Mouse (Mus musculus): Measurements from ENCODE around the gene Hnrnpul2. TPM values are rescaled to one million over a fixed set of nuclear protein-coding genes. Genes with fewer than 3 reads are reported as not detected.

Hnrnpul2 gene
- polyA plus RNA-seq, 1 experiment from 2014 or later, result 5.6 TPM

DNA sequence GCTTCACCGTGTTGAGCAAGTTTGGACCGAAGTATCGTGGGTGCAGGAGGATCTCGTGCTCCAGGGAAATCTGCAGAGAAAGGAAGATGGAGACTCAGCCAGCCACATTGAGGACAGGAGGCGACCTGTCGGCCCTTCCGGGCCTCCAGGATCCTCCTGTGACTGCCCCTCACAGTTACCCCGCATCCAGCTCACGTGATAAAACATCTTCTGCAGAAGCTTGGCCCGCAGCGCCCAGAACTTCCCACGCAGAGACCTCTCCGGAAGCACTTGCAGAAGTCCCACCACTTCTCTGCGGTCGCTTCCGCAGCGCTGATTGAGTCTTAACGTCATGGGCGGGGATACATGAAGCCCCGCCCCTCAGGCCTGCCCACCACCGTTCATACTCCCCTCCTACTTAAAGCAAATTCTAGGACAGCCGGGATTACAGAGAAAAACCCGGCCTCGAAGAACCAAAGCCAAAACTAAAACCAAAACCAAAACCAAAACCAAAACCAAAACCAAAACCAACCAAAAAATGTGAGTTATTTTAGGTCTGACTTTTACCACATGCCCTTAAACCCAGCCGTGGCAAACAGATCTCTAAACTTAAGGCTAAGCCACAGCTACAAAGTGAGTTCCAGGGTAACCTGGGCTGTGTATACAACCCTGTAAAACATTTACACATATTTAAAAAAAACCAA is 21.4 kb upstream of the Hnrnpul2 start, which contains the start of gene Polr2g:
Gene Polr2g, minus strand, starts transcription at position 314 of the 683 bp plus-strand sequence.
- Histone ChIP-seq H3K27me3 (no peaks in the 10 kb centered on the region), H3K9me3 (no peaks in the 10 kb centered on the region), H3K27ac (peak within 1 kb of the TSS; percentile 75), H3K9ac (peak within 1 kb of the TSS; percentile 64), H3K4me3 (peak within 1 kb of the TSS; percentile 58), H3K4me2 (peak within 1 kb of the TSS; percentile 67), H3K36me3 (peaks cover 26% of the 10 kb centered on the region), H3K4me1 (peaks cover 20% of the 10 kb centered on the region)
- WGBS, result under 1% methylated on average over 25 of the region's 25 CpGs
- ATAC-seq (ENCODE audit: insufficient number of reproducible peaks, low FRiP score, low TSS enrichment, low read depth), result peak; percentile 77

DNA sequence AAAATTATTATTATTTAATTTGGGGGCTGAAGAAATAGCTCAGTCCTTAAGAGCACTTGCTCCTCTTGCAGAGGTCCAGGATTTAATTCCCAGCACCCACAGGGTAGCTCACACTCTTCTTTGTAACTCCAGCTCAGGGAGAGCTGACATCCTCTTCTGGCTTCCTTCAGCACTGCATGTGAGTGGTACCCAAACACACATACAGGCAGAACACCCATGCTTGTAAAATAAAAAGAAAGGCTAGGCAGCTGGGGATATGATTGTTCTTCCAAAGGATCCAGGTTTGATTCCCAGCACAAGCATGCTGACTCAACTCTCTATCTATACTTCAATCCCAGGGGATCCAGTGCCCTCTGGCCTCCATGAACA is 20.9 kb upstream of the Hnrnpul2 start:
- Histone ChIP-seq H3K36me3 (peaks cover 21% of the 10 kb centered on the region), H3K9me3 (no peaks in the 10 kb centered on the region), H3K9ac (no peak overlapping the region), H3K27ac (peak overlapping the region; percentile 75; the same call in 1 of the 2 replicates), H3K27me3 (no peaks in the 10 kb centered on the region), H3K4me2 (peak overlapping the region; percentile 67), H3K4me1 (peaks cover 20% of the 10 kb centered on the region), H3K4me3 (peak overlapping the region; percentile 58)
- ATAC-seq (ENCODE audit: insufficient number of reproducible peaks, low FRiP score, low TSS enrichment, low read depth), result no peak

DNA sequence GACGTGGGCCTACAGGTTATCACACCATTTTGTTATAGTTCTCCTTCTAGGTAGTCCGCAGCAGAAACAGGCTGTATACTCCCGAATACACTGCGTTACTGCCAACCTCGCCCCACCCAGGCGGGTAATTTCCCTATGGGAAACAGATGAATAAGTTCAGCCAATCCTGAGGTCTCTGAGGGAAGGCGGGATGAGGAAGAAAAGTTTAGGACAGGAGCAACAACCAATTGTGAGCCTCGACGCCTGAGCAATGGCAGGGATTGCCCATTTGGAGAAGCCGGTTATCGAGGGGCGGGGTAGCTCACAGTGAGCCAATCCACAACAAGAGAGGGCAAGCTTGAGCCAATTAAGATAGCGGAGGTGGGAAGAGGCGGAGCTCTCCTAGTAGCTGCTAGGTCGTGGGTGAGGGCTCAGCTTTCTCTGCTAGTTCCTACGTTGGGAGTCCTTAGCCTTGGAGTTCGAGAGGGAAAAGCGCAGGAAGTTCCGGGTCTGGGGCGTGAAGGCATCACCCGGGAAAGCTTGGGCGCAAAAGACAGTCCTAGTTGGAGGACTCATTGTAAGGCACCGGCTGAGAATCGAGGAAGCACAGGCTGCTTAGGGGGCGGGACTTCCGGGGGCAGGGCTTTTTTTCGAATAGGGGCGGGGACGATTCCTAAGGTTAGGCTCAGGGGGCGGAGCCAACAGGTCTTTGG is 17.5 kb upstream of the Hnrnpul2 start, which contains the start of gene Zbtb3:
Gene Zbtb3, plus strand, starts transcription at position 426 of the 692 bp plus-strand sequence.
- Histone ChIP-seq H3K9ac (0 out of 2 replicates have a peak within 1 kb of the TSS, but pooled peaks have one; percentile 11), H3K27me3 (no peaks in the 10 kb centered on the region), H3K4me2 (peak within 1 kb of the TSS; percentile 59), H3K27ac (peak within 1 kb of the TSS; percentile 92), H3K4me1 (peaks cover 14% of the 10 kb centered on the region), H3K9me3 (no peaks in the 10 kb centered on the region), H3K36me3 (peaks cover 29% of the 10 kb centered on the region), H3K4me3 (peak within 1 kb of the TSS; percentile 68)
- peak; percentile 97 for ATAC-seq (ENCODE audit: insufficient number of reproducible peaks, low FRiP score, low TSS enrichment, low read depth)
- under 1% methylated on average over 30 of the region's 30 CpGs for WGBS

DNA sequence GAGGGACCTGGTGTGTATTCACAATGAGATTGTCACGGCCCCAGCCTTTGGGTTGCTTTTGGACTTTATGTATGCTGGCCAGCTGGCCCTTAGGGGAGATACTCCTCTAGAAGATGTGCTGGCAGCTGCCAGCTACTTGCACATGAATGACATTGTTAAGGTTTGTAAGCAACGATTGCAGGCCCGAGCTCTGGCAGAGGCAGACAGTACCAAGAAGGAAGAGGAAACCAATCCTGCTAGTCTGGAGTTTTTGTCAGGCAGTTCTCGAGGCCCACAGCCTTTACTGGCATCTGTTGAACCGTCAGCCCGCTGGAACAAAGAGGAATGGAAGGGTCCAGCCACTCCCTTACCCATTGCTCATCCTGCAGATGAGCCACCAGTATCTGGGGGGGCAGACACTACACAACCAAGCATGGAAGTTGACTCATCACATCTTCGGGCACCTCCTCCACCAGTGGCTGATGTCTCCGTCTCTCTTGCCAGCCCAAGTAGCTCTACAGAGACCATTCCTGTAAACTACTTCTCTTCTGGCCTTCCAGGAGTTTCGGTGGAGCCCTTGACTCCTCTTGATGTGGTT is 16.5 kb upstream of the Hnrnpul2 start:
- Histone ChIP-seq H3K4me3 (peak overlapping the region; percentile 68; the same call in 1 of the 2 replicates), H3K9ac (no peak overlapping the region), H3K27me3 (no peaks in the 10 kb centered on the region), H3K9me3 (no peaks in the 10 kb centered on the region), H3K27ac (peak overlapping the region; percentile 92; the same call in 1 of the 2 replicates), H3K4me1 (peaks cover 8% of the 10 kb centered on the region; the same call in 1 of the 2 replicates), H3K36me3 (peaks cover 34% of the 10 kb centered on the region), H3K4me2 (peak overlapping the region; percentile 59)
- WGBS, result 90% methylated on average over 9 of the region's 9 CpGs
- ATAC-seq (ENCODE audit: insufficient number of reproducible peaks, low FRiP score, low TSS enrichment, low read depth), result no peak

DNA sequence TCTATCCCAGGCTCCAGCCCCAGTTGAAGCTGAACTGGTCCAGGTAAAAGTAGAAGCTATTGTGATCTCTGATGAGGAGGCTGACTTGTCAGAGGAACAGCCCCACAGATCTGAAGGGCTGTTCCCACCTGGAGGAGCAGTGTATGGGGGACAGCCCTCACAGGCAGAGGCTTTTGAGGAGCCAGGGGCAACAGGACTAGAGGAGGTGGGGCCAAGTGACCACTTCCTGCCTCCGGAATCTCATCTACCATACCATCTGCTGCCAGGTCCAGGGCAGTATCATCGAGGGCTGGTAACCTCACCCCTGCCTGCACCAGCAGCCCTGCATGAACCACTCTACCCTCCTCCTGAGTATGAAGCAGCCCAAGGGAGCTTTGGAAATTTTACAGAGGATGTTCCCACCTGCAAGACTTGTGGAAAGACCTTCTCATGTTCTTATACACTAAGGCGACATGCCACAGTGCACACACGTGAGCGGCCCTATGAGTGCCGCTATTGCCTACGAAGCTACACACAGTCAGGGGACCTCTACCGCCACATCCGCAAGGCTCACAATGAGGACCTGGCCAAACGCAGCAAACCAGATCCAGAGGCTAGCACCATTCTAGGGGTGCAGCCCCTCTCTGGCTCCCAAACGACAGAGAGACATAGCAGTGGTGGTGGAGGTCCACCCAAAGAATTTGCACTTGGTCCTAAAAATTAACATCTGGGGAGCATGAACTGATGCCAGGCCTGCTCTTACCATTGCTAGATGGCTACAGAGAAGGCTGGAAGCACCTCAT is 15.7 kb upstream of the Hnrnpul2 start:
- Histone ChIP-seq H3K9me3 (no peaks in the 10 kb centered on the region), H3K9ac (no peak overlapping the region), H3K36me3 (peaks cover 39% of the 10 kb centered on the region)

DNA sequence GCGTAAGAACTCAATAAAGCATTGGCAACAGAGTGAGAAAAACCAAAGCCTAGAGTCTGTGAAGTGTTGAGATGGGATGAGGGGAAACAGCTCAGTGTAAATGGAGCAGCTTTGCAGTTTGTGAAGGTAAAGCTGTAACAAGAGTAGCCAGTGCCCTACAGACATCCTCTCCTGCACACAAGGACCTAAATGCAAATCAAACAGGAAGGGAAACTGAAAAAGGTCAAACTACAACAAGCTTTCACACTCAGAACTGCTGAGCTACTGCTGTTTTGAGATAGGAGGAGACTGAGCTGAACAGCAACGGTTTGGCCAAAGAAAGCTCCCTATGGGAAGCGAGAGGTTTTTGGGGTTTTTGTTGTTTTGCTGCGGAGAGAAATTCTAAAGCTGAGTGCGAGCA is 13.0 kb upstream of the Hnrnpul2 start:
- no peaks in the 10 kb centered on the region for H3K27me3 ChIP-seq
- no peak overlapping the region for H3K27ac ChIP-seq
- no peak overlapping the region for H3K9ac ChIP-seq
- H3K4me2 ChIP-seq, result no peak overlapping the region
- 91% methylated on average over 5 of the region's 5 CpGs for WGBS
- peaks cover 60% of the 10 kb centered on the region for H3K36me3 ChIP-seq
- H3K9me3 ChIP-seq, result no peaks in the 10 kb centered on the region
- H3K4me3 ChIP-seq, result no peak overlapping the region
- H3K4me1 ChIP-seq, result peaks cover 8% of the 10 kb centered on the region; the same call in 1 of the 2 replicates
- ATAC-seq (ENCODE audit: insufficient number of reproducible peaks, low FRiP score, low TSS enrichment, low read depth), result no peak

More for the DNA sequence above, 15.7 kb upstream of the Hnrnpul2 start:
- WGBS, result 88% methylated on average over 11 of the region's 11 CpGs
- ATAC-seq (ENCODE audit: insufficient number of reproducible peaks, low FRiP score, low TSS enrichment, low read depth), result no peak
- Histone ChIP-seq H3K27ac (no peak overlapping the region), H3K4me3 (no peak overlapping the region), H3K27me3 (no peaks in the 10 kb centered on the region), H3K4me1 (peaks cover 8% of the 10 kb centered on the region; the same call in 1 of the 2 replicates), H3K4me2 (no peak overlapping the region)

DNA sequence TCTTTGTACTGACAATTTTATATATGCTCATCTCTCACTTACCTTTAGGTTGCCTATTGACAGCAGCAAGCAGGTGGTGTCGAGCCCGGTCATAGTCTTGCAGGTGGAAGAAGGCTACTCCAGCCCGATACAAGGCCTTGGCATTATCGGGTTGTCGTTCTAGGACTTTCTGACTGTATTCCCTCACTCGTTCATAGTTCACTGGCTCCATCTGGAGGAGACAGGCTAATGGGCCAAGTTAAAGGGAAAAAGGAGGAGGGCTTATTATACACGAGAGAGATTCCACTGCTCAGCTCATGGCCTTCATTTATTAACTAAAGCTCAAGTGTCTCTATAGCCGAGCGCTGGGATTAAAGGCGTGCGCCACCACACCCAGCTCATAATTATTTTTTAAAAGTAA is 4.0 kb upstream of the Hnrnpul2 start:
- WGBS, result 71% methylated on average over 11 of the region's 11 CpGs

DNA sequence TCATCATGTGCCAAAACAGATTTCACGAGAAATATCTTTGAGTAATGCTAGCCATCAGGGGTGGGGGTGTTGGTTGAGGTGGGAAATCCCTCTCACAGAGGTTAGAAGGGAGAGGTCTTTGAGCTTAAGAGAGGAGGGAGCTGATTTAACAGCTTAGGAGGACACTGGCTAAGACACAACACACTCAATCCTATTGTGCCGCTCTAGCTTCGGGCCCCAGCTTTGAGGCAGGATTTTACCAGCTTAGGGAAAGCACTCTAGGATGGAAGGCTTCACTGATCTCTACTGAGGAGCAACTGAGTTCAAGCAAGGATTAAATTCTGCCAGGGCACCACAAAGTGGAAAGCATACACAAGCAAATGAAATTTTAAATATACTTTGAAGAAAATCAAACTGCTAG is 2.8 kb upstream of the Hnrnpul2 start:
- WGBS, result 80% methylated on average over 3 of the region's 3 CpGs
- Histone ChIP-seq H3K27me3 (no peaks in the 10 kb centered on the region), H3K4me3 (no peak overlapping the region), H3K9me3 (no peaks in the 10 kb centered on the region), H3K4me1 (peaks cover 24% of the 10 kb centered on the region), H3K36me3 (peaks cover 38% of the 10 kb centered on the region), H3K9ac (no peak overlapping the region), H3K4me2 (0 out of 2 replicates have a peak overlapping the region, but pooled peaks have one; percentile 12), H3K27ac (0 out of 2 replicates have a peak overlapping the region, but pooled peaks have one; percentile 22)
- no peak for ATAC-seq (ENCODE audit: insufficient number of reproducible peaks, low FRiP score, low TSS enrichment, low read depth)

More for the DNA sequence above, 4.0 kb upstream of the Hnrnpul2 start:
- no peak for ATAC-seq (ENCODE audit: insufficient number of reproducible peaks, low FRiP score, low TSS enrichment, low read depth)
- Histone ChIP-seq H3K4me3 (no peak overlapping the region), H3K27ac (no peak overlapping the region), H3K9ac (no peak overlapping the region), H3K36me3 (peaks cover 48% of the 10 kb centered on the region), H3K27me3 (no peaks in the 10 kb centered on the region), H3K9me3 (no peaks in the 10 kb centered on the region), H3K4me1 (peaks cover 21% of the 10 kb centered on the region), H3K4me2 (no peak overlapping the region)

DNA sequence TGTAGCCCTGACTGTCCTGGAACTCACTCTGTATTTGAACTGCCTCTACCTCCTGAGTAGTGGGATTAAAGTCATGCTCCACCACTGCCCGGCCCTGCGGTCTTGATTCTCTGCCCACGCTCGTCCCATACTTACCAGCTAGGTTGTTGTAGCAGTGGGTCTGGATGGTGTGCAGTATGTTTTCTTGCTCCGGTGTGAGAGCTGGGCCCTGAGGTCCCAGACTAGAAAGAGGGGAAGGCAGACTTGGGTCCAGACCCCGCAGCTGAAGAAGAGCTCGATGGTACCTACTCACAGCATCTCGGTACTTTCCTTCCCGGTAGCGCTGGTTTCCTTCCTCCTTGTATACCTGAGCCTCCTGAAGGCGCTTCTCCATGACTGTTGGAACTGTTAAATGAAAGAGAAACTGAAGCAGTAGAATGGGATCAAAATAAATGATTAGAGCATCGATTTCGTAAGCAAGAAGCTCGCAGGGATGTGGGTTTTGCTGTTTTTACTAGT is 1.5 kb upstream of the Hnrnpul2 start:
- peaks cover 32% of the 10 kb centered on the region for H3K36me3 ChIP-seq
- H3K9ac ChIP-seq, result peak overlapping the region; percentile 67
- H3K4me1 ChIP-seq, result peaks cover 36% of the 10 kb centered on the region
- H3K9me3 ChIP-seq, result no peaks in the 10 kb centered on the region
- peak overlapping the region; percentile 89 for H3K4me2 ChIP-seq
- ATAC-seq (ENCODE audit: insufficient number of reproducible peaks, low FRiP score, low TSS enrichment, low read depth), result no peak
- peak overlapping the region; percentile 100 for H3K27ac ChIP-seq
- H3K4me3 ChIP-seq, result peak overlapping the region; percentile 82
- 18% methylated on average over 14 of the region's 14 CpGs for WGBS
- no peaks in the 10 kb centered on the region for H3K27me3 ChIP-seq

DNA sequence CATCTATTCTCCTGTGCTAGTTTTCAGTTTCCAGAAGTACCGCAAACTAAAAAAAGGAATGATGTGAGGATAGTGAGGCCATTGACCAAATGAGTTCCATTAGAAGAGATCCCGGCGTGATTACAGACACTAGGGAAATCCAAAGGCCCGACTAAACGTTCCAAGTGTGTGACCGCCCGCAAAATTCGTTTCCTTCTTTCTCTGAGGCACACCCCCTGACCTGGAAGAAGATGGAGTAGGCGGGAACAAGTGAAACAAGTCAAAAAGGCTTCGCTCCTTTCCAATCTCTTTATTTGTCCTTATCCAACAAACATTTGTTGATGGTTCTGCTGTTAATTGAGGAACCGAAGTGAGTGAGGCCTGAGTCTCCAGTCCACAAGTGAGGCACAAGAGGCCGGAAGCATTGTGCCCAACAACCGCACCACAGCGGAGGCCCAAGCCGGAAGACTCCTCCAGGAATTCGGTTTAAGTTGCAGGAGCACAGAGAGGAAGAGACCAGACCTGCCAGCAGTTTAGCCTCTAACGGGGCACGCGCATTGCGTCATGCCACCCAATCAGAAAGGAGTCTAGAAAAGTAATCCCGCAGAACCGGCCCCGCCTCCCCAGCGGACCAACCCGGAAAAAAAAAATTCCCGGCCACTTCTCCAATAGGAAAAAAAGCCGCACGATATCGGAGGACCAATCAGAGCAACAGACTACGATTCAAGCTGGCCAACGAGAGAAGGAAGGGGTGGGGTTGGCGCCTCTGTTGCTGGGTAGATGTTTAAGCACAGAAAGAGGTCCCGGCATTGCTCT is 812 bp upstream of the Hnrnpul2 start, which contains the start of gene Ttc9c:
Gene Ttc9c, minus strand, starts transcription at position 533 of the 795 bp plus-strand sequence.
- Histone ChIP-seq H3K27ac (peak within 1 kb of the TSS; percentile 100), H3K36me3 (peaks cover 33% of the 10 kb centered on the region), H3K4me3 (peak within 1 kb of the TSS; percentile 82), H3K4me2 (peak within 1 kb of the TSS; percentile 89), H3K4me1 (peaks cover 37% of the 10 kb centered on the region), H3K27me3 (no peaks in the 10 kb centered on the region), H3K9me3 (no peaks in the 10 kb centered on the region), H3K9ac (peak within 1 kb of the TSS; percentile 96)
- WGBS, result under 1% methylated on average over 33 of the region's 33 CpGs
- ATAC-seq (ENCODE audit: insufficient number of reproducible peaks, low FRiP score, low TSS enrichment, low read depth), result peak; percentile 95

Data from limb, embryonic 15.5 days (tissue).